Mouse (Mus musculus): ENCODE measurements around the gene Adap1. TPM values are rescaled to one million over a fixed set of nuclear protein-coding genes. Genes with fewer than 3 reads are reported as not detected.

The Adap1 gene
- polyA plus RNA-seq, 1 experiment from 2014 or later, result 0.69 TPM

- peaks cover 23% of the 10 kb centered on the region for H3K4me1 ChIP-seq (ENCODE audit: control insufficient read depth, insufficient read depth, low read length)
Observed at GRCm38 (mm10) chr5:139367884-139368458, 42.5 kb upstream of the Adap1 start.

GRCm38 (mm10) chr5:139366484-139366883 lies 41.1 kb upstream of the Adap1 start:
- no peaks in the 10 kb centered on the region for H3K9me3 ChIP-seq (ENCODE audit: control insufficient read depth, low read length)
- WGBS, result 82% methylated on average over 11 of the region's 11 CpGs
- no peaks in the 10 kb centered on the region for H3K27me3 ChIP-seq (ENCODE audit: control insufficient read depth, insufficient read depth, low read length)
- DNase-seq (ENCODE audit: low spot score) (no peak), ATAC-seq (ENCODE audit: insufficient number of reproducible peaks, low FRiP score, low TSS enrichment, low read depth) (no peak)
- H3K4me2 ChIP-seq (ENCODE audit: low read depth, severe bottlenecking), result no peak overlapping the region
- no peak overlapping the region for H3K27ac ChIP-seq (replicated peaks; ENCODE audit: low read depth, low read length)
- no peak overlapping the region for H3K9ac ChIP-seq (ENCODE audit: low read length)
- H3K4me1 ChIP-seq (ENCODE audit: control insufficient read depth, insufficient read depth, low read length), result peaks cover 22% of the 10 kb centered on the region
- H3K36me3 ChIP-seq (ENCODE audit: control insufficient read depth, insufficient read depth, low read length), result peaks cover 2% of the 10 kb centered on the region; the same call in 1 of the 2 replicates
- H3K4me3 ChIP-seq (ENCODE audit: low read depth, low read length), result no peak overlapping the region

More at GRCm38 (mm10) chr5:139367884-139368458, 42.5 kb upstream of the Adap1 start:
- no peaks in the 10 kb centered on the region for H3K27me3 ChIP-seq (ENCODE audit: control insufficient read depth, insufficient read depth, low read length)
- no peak overlapping the region for H3K4me2 ChIP-seq (ENCODE audit: low read depth, severe bottlenecking)
- no peaks in the 10 kb centered on the region for H3K36me3 ChIP-seq (ENCODE audit: control insufficient read depth, insufficient read depth, low read length)
- H3K9me3 ChIP-seq (ENCODE audit: control insufficient read depth, low read length), result no peaks in the 10 kb centered on the region
- no peak overlapping the region for H3K27ac ChIP-seq (replicated peaks; ENCODE audit: low read depth, low read length)
- 96% methylated on average over 4 of the region's 4 CpGs for WGBS
- no peak overlapping the region for H3K9ac ChIP-seq (ENCODE audit: low read length)
- H3K4me3 ChIP-seq (ENCODE audit: low read depth, low read length), result no peak overlapping the region
- DNase-seq (ENCODE audit: low spot score) (no peak), ATAC-seq (ENCODE audit: insufficient number of reproducible peaks, low FRiP score, low TSS enrichment, low read depth) (no peak)

- Histone ChIP-seq H3K4me3 (ENCODE audit: low read depth, low read length) (no peak overlapping the region), H3K27ac (replicated peaks; ENCODE audit: low read depth, low read length) (no peak overlapping the region), H3K9ac (ENCODE audit: low read length) (no peak overlapping the region), H3K27me3 (ENCODE audit: control insufficient read depth, insufficient read depth, low read length) (no peaks in the 10 kb centered on the region), H3K4me2 (ENCODE audit: low read depth, severe bottlenecking) (no peak overlapping the region), H3K9me3 (ENCODE audit: control insufficient read depth, low read length) (no peaks in the 10 kb centered on the region), H3K4me1 (ENCODE audit: control insufficient read depth, insufficient read depth, low read length) (peaks cover 19% of the 10 kb centered on the region), H3K36me3 (ENCODE audit: control insufficient read depth, insufficient read depth, low read length) (peaks cover 2% of the 10 kb centered on the region; the same call in 1 of the 2 replicates)
- WGBS, result 82% methylated on average over 1 of the region's 1 CpGs
- no peak for DNase-seq (ENCODE audit: low spot score)
- no peak for ATAC-seq (ENCODE audit: insufficient number of reproducible peaks, low FRiP score, low TSS enrichment, low read depth)
Observed at GRCm38 (mm10) chr5:139365827-139366226, 40.4 kb upstream of the Adap1 start.

GRCm38 (mm10) chr5:139364911-139365571 lies 39.6 kb upstream of the Adap1 start:
- no peak overlapping the region for H3K4me3 ChIP-seq (ENCODE audit: low read depth, low read length)
- H3K27ac ChIP-seq (replicated peaks; ENCODE audit: low read depth, low read length), result no peak overlapping the region; the same call in 1 of the 2 replicates
- DNase-seq (ENCODE audit: low spot score), result no peak
- no peak overlapping the region for H3K9ac ChIP-seq (ENCODE audit: low read length)
- ATAC-seq (ENCODE audit: insufficient number of reproducible peaks, low FRiP score, low TSS enrichment, low read depth), result no peak
- H3K27me3 ChIP-seq (ENCODE audit: control insufficient read depth, insufficient read depth, low read length), result no peaks in the 10 kb centered on the region
- H3K9me3 ChIP-seq (ENCODE audit: control insufficient read depth, low read length), result no peaks in the 10 kb centered on the region
- WGBS, result 38% methylated on average over 5 of the region's 5 CpGs
- peaks cover 2% of the 10 kb centered on the region; the same call in 1 of the 2 replicates for H3K36me3 ChIP-seq (ENCODE audit: control insufficient read depth, insufficient read depth, low read length)
- peaks cover 15% of the 10 kb centered on the region for H3K4me1 ChIP-seq (ENCODE audit: control insufficient read depth, insufficient read depth, low read length)
- peak overlapping the region; percentile 20; the same call in 1 of the 2 replicates for H3K4me2 ChIP-seq (ENCODE audit: low read depth, severe bottlenecking)

GRCm38 (mm10) chr5:139364260-139364910 lies 39.0 kb upstream of the Adap1 start:
- DNase-seq (ENCODE audit: low spot score) (peak; percentile 94), ATAC-seq (ENCODE audit: insufficient number of reproducible peaks, low FRiP score, low TSS enrichment, low read depth) (peak; percentile 42; the same call in 1 of the 2 replicates)
- Histone ChIP-seq H3K4me3 (ENCODE audit: low read depth, low read length) (no peak overlapping the region), H3K4me2 (ENCODE audit: low read depth, severe bottlenecking) (no peak overlapping the region; the same call in 1 of the 2 replicates), H3K27me3 (ENCODE audit: control insufficient read depth, insufficient read depth, low read length) (no peaks in the 10 kb centered on the region), H3K4me1 (ENCODE audit: control insufficient read depth, insufficient read depth, low read length) (peaks cover 15% of the 10 kb centered on the region), H3K9ac (ENCODE audit: low read length) (no peak overlapping the region), H3K36me3 (ENCODE audit: control insufficient read depth, insufficient read depth, low read length) (peaks cover 2% of the 10 kb centered on the region; the same call in 1 of the 2 replicates), H3K9me3 (ENCODE audit: control insufficient read depth, low read length) (no peaks in the 10 kb centered on the region), H3K27ac (replicated peaks; ENCODE audit: low read depth, low read length) (no peak overlapping the region; the same call in 1 of the 2 replicates)
- 33% methylated on average over 12 of the region's 12 CpGs for WGBS

GRCm38 (mm10) chr5:139363858-139364257 lies 38.4 kb upstream of the Adap1 start:
- WGBS, result 68% methylated on average over 7 of the region's 7 CpGs
- no peaks in the 10 kb centered on the region for H3K27me3 ChIP-seq (ENCODE audit: control insufficient read depth, insufficient read depth, low read length)
- H3K9me3 ChIP-seq (ENCODE audit: control insufficient read depth, low read length), result no peaks in the 10 kb centered on the region
- DNase-seq (ENCODE audit: low spot score), result no peak
- peaks cover 2% of the 10 kb centered on the region; the same call in 1 of the 2 replicates for H3K36me3 ChIP-seq (ENCODE audit: control insufficient read depth, insufficient read depth, low read length)
- no peak overlapping the region for H3K4me3 ChIP-seq (ENCODE audit: low read depth, low read length)
- no peak overlapping the region for H3K27ac ChIP-seq (replicated peaks; ENCODE audit: low read depth, low read length)
- H3K9ac ChIP-seq (ENCODE audit: low read length), result no peak overlapping the region
- H3K4me1 ChIP-seq (ENCODE audit: control insufficient read depth, insufficient read depth, low read length), result peaks cover 15% of the 10 kb centered on the region
- no peak overlapping the region for H3K4me2 ChIP-seq (ENCODE audit: low read depth, severe bottlenecking)
- ATAC-seq (ENCODE audit: insufficient number of reproducible peaks, low FRiP score, low TSS enrichment, low read depth), result no peak

- Histone ChIP-seq H3K36me3 (ENCODE audit: control insufficient read depth, insufficient read depth, low read length) (peaks cover 2% of the 10 kb centered on the region; the same call in 1 of the 2 replicates), H3K27ac (replicated peaks; ENCODE audit: low read depth, low read length) (no peak overlapping the region)
Observed at GRCm38 (mm10) chr5:139359244-139359643, 33.8 kb upstream of the Adap1 start.

GRCm38 (mm10) chr5:139358653-139359052 lies 33.2 kb upstream of the Adap1 start:
- Histone ChIP-seq H3K4me1 (ENCODE audit: control insufficient read depth, insufficient read depth, low read length) (0 out of 2 replicates have a peak, but pooled peaks cover 4% of the 10 kb centered on the region), H3K27ac (replicated peaks; ENCODE audit: low read depth, low read length) (no peak overlapping the region), H3K27me3 (ENCODE audit: control insufficient read depth, insufficient read depth, low read length) (no peaks in the 10 kb centered on the region), H3K4me3 (ENCODE audit: low read depth, low read length) (no peak overlapping the region), H3K9me3 (ENCODE audit: control insufficient read depth, low read length) (no peaks in the 10 kb centered on the region), H3K4me2 (ENCODE audit: low read depth, severe bottlenecking) (no peak overlapping the region), H3K9ac (ENCODE audit: low read length) (no peak overlapping the region), H3K36me3 (ENCODE audit: control insufficient read depth, insufficient read depth, low read length) (peaks cover 2% of the 10 kb centered on the region; the same call in 1 of the 2 replicates)
- peak; percentile 54 for DNase-seq (ENCODE audit: low spot score)
- WGBS, result 63% methylated on average over 2 of the region's 2 CpGs
- no peak for ATAC-seq (ENCODE audit: insufficient number of reproducible peaks, low FRiP score, low TSS enrichment, low read depth)

More at GRCm38 (mm10) chr5:139359244-139359643, 33.8 kb upstream of the Adap1 start:
- Histone ChIP-seq H3K9me3 (ENCODE audit: control insufficient read depth, low read length) (no peaks in the 10 kb centered on the region), H3K4me1 (ENCODE audit: control insufficient read depth, insufficient read depth, low read length) (0 out of 2 replicates have a peak, but pooled peaks cover 4% of the 10 kb centered on the region), H3K4me2 (ENCODE audit: low read depth, severe bottlenecking) (no peak overlapping the region), H3K4me3 (ENCODE audit: low read depth, low read length) (no peak overlapping the region), H3K9ac (ENCODE audit: low read length) (no peak overlapping the region), H3K27me3 (ENCODE audit: control insufficient read depth, insufficient read depth, low read length) (no peaks in the 10 kb centered on the region)
- ATAC-seq (ENCODE audit: insufficient number of reproducible peaks, low FRiP score, low TSS enrichment, low read depth) (no peak), DNase-seq (ENCODE audit: low spot score) (no peak)
- WGBS, result 94% methylated on average over 5 of the region's 5 CpGs
